Mouse (Mus musculus) cerebral cortex, adult 2 months (tissue): ENCODE measurements around the gene Drg1.

Experiments used
- WGBS: fragments of 180-500 bp; shearing (Covaris S2); methylation state at CpG from one replicate; pipeline ENCODE4 v1.1.7; 2018; 5-methylcytosine and 5-hydroxymethylcytosine counted together

Drg1 gene

DNA sequence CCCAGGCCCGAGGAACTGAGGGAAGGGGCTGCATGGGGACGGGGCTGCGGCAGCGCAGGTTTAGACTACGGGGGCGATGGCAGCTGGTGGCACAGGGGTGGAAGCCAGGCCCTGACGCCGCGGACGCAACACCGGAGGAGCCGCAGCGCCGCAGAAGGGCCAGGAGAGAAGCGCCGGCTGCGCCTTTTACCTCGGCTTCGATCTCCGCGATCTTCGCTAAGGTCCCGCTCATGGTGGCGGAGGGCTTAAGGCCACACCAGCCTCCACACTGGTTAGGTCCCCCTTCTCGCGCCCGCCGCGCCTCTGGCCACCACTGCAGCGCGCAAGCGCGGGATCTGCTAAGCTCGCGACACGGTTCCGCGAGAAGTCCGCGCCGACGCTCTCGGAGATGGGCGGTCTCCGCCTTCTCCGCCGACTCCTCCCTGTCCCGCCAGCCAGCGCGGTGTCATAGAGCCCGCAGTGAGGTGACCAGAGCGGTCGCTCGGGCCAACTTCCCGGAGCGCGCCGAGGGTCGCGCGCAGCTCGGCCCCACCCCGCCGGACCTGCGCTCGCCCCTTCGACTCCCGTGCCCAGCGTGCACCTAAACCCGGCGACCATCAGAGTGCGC lies at the start of gene Drg1:
Drg1 (minus strand) TSS at position 337 of the 607 bp plus-strand sequence.
- under 1% methylated on average over 72 of the region's 72 CpGs for WGBS

DNA sequence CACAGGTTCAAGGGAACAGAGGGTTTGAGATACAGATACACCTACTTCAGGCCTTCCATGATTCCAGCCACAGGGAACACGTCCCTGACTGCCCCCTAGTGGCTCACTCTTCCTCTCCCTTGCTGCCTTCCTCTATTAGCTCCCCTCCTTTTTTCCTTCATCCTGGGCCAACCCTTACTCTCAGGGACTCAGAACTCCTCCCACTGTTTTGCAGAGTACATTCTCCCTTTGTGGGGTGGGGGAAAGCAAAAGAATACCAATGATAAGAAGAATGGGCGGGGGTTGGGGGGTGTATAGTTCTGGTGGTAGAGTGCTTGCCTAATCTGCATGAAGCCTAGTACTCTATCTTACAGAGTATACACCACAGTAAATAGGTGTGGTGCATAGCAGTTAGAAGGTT lies 47.9 kb upstream of the Drg1 start:
- WGBS: 35% methylated on average over 2 of the region's 2 CpGs

DNA sequence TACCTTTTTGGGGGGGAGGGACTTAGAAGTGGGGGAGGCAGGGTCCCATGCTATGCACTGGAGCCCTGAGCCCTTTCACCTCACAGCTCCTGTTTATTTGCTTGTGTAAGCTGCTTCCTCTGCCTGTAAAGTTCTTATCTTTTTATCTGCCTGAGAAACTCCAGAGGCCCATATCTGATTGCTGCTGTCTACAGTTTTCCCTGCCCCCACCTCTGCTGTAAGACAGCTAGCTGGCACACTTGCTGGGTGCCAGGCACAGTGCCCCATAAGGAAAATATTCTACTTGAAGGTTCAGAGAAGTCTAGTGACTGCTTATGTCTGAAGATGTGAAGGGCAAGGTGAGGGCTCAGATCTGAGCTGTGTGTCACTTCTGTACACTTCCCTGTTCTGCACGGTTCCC lies 47.1 kb upstream of the Drg1 start:
- 87% methylated on average over 1 of the region's 1 CpGs for WGBS

DNA sequence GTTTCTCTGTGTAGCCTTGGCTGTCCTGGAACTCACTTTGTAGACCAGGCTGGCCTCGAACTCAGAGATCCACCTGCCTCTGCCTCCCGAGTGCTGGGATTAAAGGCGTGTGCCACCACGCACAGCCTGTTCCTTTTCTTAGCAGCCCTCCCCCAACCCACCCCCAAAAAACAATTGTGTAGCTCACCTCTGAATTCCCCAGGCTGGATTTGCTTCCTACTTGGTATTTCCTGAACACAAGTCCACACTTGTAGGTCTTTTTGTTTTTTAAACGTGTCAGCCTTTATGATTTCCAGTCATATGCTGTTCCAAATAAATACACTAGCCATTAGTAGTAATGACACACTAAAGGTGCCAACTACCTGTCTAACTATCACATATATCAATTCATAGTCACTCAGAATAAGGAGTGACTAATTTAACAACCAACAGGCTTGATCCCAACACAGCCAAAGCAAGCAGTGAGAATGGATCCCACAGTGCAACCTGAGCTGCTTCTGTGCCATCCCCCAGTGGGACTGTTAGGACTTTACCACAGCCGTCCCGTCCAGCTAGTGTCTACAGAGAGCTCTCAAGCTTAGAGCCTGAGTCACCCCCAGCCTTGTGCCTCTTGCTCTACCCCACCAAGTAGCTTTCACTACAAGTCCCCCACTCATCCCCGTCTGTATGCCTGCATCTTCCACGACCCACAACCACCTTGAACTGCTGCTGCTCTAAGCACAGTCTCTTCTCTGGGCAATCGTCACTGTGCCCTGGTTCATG lies 45.6 kb upstream of the Drg1 start:
- WGBS: 86% methylated on average over 10 of the region's 10 CpGs

DNA sequence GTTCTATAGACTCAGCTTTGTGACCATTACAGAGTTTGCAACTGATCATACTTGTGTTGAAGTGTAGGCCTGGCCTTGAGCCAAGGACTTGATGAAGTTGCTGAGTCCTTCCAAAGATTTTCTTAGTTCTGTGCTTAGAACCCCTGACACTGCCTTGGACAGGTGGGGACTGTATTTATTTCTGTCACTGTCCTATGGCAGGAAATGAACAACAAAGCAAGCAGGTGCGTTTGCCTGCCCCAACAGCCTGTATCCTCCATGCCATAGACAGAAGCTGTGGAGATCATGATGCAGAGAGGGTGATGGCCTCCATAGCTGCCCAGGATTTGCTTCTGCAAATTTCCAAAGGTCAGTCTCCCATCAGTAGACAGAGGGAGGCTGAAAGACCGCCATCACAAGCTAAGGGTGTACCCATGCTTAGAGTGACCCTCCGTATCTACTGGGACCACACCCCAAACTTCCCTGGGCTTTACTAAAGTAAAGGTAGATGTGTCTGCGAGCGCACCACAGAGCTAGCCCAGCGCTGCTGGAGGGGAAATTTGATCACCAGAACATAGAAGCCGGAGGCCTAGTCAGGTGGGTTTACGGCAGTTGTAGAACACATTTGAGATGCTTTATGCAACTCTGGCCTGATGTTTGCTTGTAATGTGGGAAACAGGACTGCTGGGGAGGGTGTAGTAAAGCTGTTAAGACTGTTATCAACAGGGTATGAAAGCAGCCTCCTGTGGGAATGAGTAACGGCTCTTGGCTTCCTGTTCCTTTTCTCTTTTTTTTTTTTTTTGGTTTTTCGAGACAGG lies 44.8 kb upstream of the Drg1 start:
- 90% methylated on average over 10 of the region's 10 CpGs for WGBS

DNA sequence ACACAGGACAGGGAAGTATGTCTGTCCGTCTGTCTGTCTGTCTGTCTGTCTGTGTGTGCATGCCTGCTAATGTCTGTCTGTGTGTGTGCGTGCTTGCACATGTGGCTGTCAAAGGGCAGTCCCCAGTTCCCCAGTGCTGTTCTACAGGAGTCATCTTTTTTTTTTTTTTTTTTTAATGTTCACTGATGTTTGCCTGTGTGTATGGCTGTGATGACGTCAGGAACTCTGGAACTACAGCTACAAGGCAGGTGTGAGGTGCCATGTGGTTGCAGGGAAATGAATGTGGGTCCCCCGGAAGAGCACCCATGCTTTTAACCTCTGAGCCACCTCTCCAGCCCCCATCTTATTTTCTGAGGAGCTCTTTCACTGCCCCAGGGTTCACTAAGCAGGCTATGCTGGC lies 43.7 kb upstream of the Drg1 start:
- 91% methylated on average over 4 of the region's 4 CpGs for WGBS

DNA sequence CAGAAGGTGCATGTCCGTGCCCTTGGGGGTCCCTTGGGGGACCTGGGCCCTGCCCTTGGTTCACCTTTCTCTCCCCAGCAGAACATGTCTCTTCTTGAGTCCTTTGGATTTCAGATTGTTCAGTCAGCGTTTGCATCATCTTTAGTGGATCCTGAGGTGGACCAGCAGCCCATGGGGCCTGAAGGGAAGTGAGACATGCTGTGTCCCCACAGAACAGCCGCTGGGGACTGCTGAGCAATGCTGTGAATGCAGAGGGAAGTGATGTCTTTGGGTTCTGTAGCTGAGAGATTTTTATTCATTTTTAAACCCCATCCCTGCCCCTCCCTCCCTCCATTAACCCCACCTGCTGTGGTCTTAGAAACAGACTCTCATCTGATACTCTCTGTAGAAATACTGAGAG lies 41.7 kb upstream of the Drg1 start:
- WGBS: 84% methylated on average over 3 of the region's 3 CpGs

DNA sequence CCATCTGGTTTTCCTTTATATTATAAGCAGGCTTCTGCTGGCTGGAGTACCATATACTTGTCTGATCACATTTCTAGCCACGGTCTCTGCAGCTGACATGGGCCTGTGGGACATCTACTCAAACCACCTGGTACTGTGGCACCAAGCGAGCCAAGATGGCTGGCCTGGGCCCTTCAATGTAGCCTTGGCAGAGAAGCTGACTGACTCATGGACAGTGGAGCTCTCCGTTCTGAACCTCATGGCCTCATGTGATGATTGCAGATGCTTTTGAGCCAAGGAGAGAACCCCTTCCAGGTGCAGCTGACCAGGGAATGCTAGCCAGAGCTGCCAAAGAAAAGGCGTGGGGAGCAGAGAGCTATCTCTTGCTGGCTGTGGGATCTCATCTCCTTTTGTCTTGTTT lies 39.6 kb upstream of the Drg1 start:
- 94% methylated on average over 4 of the region's 4 CpGs for WGBS

DNA sequence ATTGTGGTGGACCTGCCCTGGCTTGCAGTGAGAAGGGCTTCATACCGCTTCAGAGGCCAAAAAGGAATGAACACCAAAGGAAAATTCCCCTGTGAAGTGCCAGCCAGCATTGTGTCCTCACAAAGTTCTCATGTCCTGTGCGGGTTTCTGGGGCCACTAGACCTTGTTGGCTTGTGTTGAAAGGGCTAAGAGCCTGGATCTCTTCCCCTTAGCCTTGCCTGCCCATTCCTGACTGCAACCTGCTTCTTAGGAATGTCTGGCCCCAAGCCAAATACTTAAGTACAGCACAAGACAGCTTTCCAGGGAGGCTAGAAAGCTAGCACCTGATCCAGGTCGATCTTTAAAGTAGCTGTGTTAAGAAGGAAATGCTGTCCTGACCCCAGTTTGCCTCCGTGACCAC lies 36.6 kb upstream of the Drg1 start:
- WGBS: 40% methylated on average over 4 of the region's 4 CpGs

DNA sequence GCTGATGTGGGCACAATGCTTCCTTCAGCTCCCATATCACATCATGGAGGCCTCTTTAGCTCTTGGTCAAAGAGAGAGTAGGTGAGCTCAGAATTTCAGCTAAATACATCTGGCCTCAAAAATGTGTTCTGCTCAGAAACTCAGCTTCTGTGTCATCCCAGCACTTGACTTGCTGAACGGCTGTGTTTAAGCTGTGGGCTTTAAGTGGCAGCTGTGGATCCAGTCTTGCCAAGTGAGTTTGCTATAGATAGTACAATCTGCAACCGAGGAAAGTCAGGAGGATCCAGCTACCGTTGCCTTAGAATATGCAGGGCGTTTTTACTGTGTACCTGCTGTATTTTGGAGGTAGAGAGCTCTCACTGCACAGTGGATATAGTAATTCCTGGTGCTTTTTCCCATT lies 36.2 kb upstream of the Drg1 start:
- 21% methylated on average over 4 of the region's 4 CpGs for WGBS

DNA sequence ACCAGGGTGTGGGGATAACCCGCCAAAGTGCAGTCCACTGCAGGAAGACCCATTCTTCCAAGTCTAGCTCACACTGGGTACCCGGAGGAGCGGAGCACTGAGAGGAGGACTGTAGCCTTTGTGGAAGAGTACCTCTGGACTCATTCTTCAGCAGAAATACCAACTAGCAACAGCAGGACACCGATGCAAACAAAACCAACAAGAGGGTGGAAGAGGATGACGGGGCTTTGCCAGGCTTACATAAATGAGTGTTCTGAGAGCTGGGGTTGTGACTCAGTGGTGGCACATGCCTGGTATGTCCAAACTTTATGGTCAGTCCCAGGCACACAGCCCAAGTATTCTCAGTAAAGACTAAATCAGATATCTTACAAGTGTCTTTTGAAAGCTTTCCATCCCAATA lies 34.9 kb upstream of the Drg1 start:
- 87% methylated on average over 5 of the region's 5 CpGs for WGBS

DNA sequence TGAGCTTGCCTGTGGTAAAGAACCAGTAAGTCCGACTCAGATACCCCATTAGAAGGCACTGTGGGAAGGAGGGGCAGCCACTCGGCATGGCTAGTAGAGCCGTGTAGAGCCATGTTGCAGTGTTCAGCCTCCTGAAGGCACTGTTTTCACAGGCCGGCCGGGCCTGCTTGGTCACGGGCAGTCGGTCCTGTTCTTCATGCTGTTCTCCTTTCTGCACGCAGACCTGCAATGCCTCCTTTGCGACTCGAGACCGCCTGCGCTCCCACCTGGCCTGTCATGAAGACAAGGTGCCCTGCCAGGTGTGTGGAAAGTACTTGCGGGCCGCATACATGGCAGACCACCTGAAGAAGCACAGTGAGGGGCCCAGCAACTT lies 32.6 kb upstream of the Drg1 start:
- WGBS: 90% methylated on average over 14 of the region's 14 CpGs

DNA sequence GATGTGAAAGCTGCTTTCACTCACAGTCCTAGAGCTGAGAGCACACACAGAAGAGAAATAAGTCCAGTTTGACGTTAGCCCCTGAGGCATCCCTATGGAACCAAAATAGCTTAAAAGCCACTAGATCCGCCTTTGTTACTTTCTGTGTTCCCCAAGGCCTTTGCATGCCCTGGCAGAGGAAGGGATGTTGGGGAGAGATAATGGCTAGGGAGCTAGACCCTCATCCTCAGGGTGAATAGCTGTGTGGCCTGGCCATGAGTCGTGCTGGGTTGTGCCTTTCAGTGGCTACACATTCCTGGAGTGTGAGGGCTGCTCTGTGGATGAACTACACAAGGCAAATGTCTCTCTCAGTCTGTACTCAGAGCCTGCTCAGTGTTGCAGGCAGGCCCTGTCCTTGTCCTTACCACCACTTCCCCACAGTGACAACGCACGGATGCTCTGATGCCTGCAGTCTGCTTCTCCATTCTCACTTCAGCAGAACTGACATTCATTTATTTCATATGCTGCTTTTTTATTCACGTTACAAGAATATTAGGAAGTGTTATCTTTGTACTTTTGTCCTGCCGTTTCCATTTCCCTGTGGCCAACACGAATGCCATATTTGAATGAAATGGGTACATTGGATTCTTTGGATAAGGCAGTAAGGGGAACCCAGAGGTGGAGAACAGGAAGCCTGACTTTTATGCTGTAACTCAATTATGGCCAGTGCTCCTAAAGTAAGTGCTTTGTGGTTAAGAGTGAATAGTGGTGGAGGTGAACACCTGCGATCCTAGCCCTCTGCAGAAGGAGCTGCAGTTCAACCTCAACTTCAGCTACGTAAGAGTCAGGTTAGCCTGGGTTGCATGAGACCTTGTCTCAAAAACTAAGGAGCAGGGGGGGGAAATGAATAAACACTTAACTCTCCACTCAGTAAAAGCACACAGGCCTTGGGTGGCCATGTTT lies 31.9 kb upstream of the Drg1 start:
- WGBS: 85% methylated on average over 10 of the region's 10 CpGs

DNA sequence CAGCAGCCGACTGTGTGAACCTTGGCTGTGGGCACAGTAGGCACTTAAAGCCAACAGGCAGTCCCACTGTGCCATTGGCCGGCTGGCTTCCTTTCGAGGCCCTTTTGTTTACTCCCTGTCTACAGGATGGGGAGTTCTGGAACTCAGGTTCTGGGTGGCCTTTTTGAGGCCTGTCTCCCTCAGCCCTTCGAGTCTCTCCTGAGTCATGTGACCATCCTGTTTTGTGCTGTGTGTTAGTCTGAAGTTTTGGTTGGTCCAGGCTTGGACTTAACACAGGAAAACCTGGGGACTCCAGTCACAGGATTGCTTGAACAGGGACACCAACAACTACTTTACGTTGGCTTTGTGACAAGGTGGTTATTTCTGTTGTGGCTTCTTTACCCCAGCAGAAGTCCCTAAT lies 29.8 kb upstream of the Drg1 start:
- whole genome bisulfite sequencing: 44% methylated on average over 5 of the region's 5 CpGs

DNA sequence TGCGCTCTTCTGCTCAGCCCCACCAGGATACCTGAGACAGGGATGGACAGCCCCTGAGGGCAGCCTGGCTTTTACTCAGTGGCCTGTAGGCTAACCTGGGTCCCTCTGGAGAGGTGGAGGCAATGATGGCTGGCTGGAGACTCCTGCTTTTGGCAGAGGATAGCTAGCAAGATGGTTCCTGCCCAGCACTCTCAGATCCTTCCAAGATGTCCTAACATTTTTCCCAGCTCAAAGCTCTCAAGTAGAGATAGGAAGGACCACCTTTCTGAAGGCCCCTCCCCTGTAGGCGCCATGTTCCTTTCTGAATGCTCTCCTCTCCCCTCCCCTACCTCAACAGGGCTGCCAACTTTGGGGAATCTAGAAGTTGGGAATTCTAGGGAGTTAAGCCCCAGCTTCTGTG lies 28.4 kb upstream of the Drg1 start:
- 96% methylated on average over 2 of the region's 2 CpGs for WGBS

DNA sequence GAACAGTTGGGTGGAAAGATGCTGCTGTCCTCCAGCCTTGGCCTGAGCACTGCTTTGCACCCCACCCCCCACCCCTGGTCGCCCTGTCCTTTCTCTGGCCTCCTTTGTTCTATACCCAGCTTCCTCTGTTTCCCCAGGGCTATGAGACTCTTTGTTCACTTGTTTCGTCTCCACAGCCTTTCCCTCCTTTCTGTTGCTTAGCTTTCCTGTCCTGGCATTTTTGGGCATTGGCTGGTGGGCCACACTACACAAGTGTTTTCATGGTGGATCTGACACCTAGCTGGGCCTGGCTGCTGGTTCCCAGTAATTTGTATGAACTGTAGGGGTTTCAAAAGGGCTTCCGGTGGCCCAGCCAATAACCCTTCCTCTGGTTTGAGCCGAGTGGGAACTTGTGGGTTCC lies 27.1 kb upstream of the Drg1 start:
- WGBS: 47% methylated on average over 4 of the region's 4 CpGs

DNA sequence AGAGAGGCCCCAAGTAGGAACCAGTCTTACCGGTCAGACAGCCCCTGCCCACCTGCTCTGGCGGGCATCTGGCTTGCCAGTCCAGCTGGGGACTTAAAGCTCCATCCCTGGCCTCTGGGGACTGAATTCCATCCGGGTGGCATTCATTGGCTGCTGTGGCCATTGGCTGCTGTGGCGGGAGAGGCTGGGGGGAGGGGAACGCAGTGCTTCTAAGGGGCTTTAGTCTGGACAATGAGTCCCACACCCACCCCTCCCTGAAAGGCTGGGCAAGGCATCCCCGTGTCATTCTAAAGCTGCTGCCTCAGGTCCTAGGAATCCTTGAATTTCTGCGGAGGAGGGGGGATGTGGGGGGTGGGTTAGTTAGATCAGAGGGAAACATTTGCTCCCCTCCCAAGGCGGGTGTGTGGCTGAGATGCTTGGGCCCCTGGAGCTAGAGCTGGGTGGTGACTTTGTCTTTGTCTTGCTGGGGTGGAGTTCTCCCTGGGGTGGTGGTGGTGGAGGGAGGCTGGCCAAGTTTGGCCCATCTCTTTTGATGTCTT lies 26.6 kb upstream of the Drg1 start:
- 11% methylated on average over 8 of the region's 8 CpGs for WGBS

DNA sequence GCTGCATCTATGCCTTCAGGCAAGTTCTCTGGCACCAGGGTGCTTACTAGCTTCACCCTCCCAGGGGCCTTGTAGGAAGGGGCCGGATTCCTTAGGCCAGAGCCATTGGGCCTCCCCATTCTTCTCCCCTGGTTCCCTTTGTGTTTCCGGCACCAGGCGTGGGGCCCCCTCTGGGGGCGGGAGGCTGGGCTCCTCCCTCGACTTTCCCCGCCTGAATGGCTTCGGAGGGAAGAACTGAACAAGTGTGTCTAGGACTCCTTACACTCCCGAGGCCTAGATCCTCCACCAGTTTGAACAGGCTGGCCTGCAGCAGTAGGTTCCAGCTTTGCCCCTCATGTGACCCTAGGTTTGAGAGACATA lies 25.8 kb upstream of the Drg1 start:
- WGBS: 3% methylated on average over 8 of the region's 8 CpGs

DNA sequence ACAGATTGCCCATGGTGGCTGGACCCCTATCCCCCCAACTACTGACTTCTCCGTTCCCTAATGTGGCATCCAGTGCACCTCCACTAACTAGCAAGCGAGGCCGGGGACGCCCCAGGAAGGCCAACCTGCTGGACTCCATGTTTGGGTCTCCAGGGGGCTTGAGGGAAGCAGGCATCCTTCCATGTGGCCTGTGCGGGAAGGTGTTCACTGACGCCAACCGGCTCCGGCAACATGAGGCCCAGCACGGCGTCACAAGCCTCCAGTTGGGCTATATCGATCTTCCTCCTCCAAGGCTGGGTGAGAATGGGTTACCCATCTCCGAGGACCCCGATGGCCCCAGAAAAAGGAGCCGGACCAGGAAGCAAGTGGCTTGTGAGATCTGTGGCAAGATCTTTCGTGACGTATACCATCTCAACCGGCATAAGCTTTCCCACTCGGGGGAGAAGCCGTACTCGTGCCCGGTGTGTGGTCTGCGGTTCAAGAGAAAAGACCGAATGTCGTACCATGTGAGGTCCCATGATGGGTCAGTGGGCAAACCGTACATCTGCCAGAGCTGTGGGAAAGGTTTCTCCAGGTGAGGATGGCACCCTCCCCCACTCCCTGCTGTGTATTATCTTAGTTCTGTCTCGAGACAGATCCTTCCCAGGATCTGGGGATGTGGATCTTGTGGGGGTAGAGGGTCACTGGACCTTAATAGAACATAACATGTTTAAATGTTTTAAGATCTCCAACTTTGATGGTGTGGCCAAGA lies 25.3 kb upstream of the Drg1 start:
- WGBS: 8% methylated on average over 26 of the region's 26 CpGs

DNA sequence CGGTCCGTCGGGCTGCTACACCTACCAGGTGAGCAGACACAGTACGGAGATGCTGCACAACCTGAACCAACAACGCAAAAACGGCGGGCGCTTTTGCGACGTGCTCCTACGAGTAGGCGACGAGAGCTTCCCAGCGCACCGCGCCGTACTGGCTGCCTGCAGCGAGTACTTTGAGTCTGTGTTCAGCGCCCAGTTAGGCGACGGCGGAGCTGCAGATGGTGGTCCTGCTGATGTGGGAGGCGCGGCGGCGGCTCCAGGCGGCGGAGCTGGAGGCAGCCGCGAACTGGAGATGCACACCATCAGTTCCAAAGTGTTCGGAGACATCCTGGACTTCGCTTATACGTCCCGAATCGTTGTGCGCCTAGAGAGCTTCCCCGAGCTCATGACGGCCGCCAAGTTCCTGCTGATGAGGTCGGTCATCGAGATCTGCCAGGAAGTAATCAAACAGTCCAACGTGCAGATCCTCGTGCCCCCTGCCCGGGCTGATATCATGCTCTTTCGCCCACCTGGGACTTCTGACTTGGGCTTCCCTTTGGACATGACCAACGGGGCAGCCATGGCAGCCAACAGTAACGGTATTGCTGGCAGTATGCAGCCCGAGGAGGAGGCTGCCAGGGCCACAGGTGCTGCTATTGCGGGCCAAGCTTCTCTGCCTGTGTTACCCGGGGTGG lies 24.6 kb upstream of the Drg1 start:
- WGBS: under 1% methylated on average over 50 of the region's 50 CpGs
